Mouse (Mus musculus) brain, embryonic 14.5 days (tissue): ENCODE measurements around the gene Wdr64.

Experiments
- CTCF ChIP-seq: fragments of 200-500 bp; IDR thresholded peaks from 2 replicates; pipeline ENCODE4 v1.5.1; 2012; ENCODE audit warnings: inconsistent platforms, mild to moderate bottlenecking, moderate library complexity, borderline replicate concordance; ENCODE audit not compliant: insufficient read depth, insufficient read length; ENCODE audit errors: extremely low read depth
- POLR2A ChIP-seq: fragments of 200-500 bp; IDR thresholded peaks from 2 replicates; pipeline ENCODE4 v1.6.1; 2012; ENCODE audit warnings: mild to moderate bottlenecking, inconsistent platforms, borderline replicate concordance; ENCODE audit not compliant: poor library complexity, insufficient read depth, insufficient read length, severe bottlenecking; ENCODE audit errors: extremely low read depth

GRCm38 (mm10) chr1:175648615-175649014, 49.8 kb upstream of the Wdr64 start:
- no peak for TF ChIP-seq CTCF
- TF ChIP-seq POLR2A, result no peak
